Mouse (Mus musculus): ENCODE data around the gene Usp17le.
"Not testable (repeated sequence)": the region's sequence is repeated elsewhere in the genome, so short reads cannot be mapped to it uniquely, and the experiment has no call there.

The Usp17le gene

GRCm38 (mm10) chr7:104777370-104777769, at the start of gene Usp17le:
Gene Usp17le (minus strand): TSS chr7:104777470.
- H3K9me3 ChIP-seq (ENCODE audit: low read length); H3K4me3 ChIP-seq (replicated peaks; ENCODE audit: low read length); H3K36me3 ChIP-seq (ENCODE audit: insufficient read depth, low read length); H3K4me1 ChIP-seq (replicated peaks; ENCODE audit: low read depth, low read length); H3K27me3 ChIP-seq (ENCODE audit: insufficient read depth, low read length): not testable (repeated sequence)

- H3K9me3 ChIP-seq (ENCODE audit: low read length), result peaks cover 11% of the 10 kb centered on the region
- H3K4me3 ChIP-seq (replicated peaks; ENCODE audit: low read length); H3K27me3 ChIP-seq (ENCODE audit: insufficient read depth, low read length); H3K36me3 ChIP-seq (ENCODE audit: insufficient read depth, low read length); H3K4me1 ChIP-seq (replicated peaks; ENCODE audit: low read depth, low read length): not testable (repeated sequence)
Measured at GRCm38 (mm10) chr7:104810335-104810734, 33.1 kb upstream of the Usp17le start.

GRCm38 (mm10) chr7:104790796-104791195, 13.5 kb upstream of the Usp17le start:
- H3K4me1 ChIP-seq (replicated peaks; ENCODE audit: low read depth, low read length), result no peaks in the 10 kb centered on the region
- no peak overlapping the region for H3K4me3 ChIP-seq (replicated peaks; ENCODE audit: low read length)
- H3K9me3 ChIP-seq (ENCODE audit: low read length), result no peaks in the 10 kb centered on the region
- H3K36me3 ChIP-seq (ENCODE audit: insufficient read depth, low read length), result no peaks in the 10 kb centered on the region
- TF ChIP-seq POU5F1 (IDR thresholded peaks at IDR 0.05; ENCODE audit: borderline replicate concordance, low read length), result no peak
- TF ChIP-seq CTCF (conservative IDR thresholded peaks at IDR 0.05; ENCODE audit: low read length), result no peak
- TF ChIP-seq NANOG (IDR thresholded peaks at IDR 0.05; ENCODE audit: borderline replicate concordance, low read length), result no peak
- H3K27me3 ChIP-seq (ENCODE audit: insufficient read depth, low read length), result no peaks in the 10 kb centered on the region
